Mouse (Mus musculus) liver, postnatal 0 days (tissue): ENCODE results near the gene Synj1.

ENCODE experiments used
- CTCF ChIP-seq: sonication (generic); IDR thresholded peaks from 2 replicates; pipeline ENCODE4 v1.5.1; 2016; ENCODE audit warnings: antibody characterized with exemption, low read depth
- EP300 ChIP-seq: IDR thresholded peaks from 2 replicates; pipeline ENCODE4 v1.6.1; 2016; ENCODE audit warnings: antibody characterized with exemption, low read depth, mild to moderate bottlenecking

DNA sequence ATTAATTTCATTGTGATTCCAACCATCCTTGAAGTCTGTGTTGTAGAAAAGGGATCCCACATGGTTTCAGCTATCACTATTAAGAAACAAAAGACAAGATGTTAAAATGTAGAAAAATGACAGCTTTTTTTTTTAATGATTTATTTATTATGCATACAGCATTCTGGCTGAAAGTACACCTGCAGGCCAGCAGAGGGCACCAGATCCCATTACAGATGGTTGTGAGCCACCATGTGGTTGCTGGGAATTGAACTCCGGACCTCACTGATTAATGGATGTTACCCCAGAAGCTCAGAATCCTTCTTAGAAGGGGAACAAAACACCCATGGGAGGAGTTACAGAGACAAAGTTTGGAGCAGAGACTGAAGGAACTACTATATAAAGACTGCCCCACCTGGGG is 12.3 kb upstream of the Synj1 start:
- no peak for TF ChIP-seq EP300
- peak; percentile 67 for TF ChIP-seq CTCF
